Mouse (Mus musculus): ENCODE measurements around the gene Psmd3.

Gene Psmd3

DNA sequence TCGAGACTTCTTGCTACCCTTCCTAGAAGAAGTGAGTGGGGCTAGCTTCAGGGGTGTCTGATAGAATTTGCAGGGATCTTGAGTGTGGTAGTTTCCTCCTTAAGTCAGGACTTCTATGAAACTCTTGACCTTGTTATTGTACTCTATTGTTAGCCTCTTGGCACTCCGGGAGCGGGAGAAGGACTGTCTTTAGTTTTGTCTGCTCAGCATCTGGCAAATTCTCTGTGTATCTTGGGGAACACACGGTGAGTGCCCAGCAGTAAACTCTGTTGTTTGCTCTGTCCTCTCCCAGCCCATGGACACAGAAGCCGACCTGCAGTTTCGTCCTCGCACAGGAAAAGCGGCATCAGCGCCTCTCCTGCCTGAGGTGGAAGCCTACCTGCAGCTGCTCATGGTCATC lies 3.3 kb downstream of the Psmd3 start:
- TF ChIP-seq GATA4 (IDR thresholded peaks at IDR 0.05; ENCODE audit: insufficient replicate concordance, low read length), result no peak

DNA sequence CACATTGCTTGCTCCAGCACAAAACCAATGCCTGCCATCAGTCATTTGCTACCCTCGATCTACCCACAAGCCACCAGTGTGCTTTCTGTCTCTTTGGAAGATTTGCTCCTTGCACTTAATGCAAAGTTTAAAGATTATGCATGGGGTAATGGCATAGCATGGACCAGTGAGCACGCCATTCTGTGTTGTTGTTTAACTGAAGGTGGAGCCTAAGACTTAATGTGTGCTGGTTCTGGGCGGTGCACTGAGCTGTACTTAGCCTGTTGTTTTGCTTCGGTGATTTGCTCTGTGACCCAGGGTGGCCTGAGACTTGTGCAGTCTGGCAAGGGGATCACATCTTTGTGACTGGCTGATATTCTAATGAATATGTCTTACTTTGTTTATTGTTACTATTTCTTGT lies 4.6 kb downstream of the Psmd3 start:
- no peak for TF ChIP-seq GATA4 (IDR thresholded peaks at IDR 0.05; ENCODE audit: insufficient replicate concordance, low read length)

DNA sequence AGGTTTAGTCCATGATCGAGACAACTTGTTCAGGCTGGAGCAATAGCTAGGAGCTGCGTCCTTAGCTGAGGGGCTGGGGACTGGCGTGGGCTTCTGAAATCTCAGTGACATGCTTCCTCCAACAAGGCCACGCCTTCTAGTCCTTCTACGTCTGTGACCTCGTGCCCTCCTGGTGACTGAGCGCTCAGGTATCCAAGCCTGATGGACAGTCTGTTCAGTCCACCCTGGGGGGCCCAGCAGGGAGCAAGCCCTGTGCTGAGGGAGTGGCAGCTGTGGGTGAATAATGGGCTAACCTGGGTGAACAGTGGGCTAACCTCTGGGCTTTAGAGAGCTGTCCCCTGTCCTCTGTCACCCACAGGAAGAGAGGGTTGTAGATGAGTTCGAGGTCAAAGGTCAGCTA lies 5.7 kb downstream of the Psmd3 start:
- no peak for TF ChIP-seq GATA4 (IDR thresholded peaks at IDR 0.05; ENCODE audit: insufficient replicate concordance, low read length)

DNA sequence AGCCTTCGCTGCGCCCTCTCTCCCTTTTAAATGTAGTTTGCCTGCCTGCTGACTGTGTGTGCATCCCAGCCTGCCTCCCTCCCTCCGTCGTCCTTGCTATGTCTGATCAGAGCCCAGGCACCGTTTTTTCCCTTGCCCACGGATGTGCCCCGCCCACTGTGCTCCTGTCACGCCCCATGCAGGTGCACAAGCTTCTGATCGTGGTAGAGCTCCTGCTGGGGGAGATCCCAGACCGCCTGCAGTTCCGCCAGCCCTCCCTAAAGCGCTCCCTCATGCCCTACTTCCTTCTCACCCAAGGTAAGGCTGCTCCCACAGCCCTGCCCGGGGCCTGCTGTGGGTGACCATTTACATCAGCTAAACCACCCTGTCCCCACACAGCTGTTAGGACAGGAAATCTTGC lies 10.8 kb downstream of the Psmd3 start:
- TF ChIP-seq GATA4 (IDR thresholded peaks at IDR 0.05; ENCODE audit: insufficient replicate concordance, low read length), result no peak

DNA sequence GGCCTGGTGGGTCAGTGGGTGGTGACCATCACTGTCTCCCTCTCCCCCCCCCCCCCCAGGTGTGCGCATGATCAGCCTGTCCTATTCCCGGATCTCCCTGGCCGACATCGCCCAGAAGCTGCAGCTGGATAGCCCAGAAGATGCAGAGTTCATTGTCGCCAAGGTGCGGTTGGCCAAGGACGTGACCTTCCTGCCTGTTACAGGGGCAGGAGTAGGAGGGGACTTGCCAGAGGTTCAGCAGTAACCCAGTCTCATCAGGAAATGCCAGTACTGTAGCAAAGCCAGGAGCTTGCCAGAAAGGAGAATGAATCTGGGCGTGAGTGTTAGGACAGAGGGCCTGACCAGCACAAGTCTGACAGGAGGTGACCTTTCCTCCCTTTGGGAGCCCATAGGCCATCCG lies 11.4 kb downstream of the Psmd3 start:
- TF ChIP-seq GATA4 (IDR thresholded peaks at IDR 0.05; ENCODE audit: insufficient replicate concordance, low read length), result no peak

DNA sequence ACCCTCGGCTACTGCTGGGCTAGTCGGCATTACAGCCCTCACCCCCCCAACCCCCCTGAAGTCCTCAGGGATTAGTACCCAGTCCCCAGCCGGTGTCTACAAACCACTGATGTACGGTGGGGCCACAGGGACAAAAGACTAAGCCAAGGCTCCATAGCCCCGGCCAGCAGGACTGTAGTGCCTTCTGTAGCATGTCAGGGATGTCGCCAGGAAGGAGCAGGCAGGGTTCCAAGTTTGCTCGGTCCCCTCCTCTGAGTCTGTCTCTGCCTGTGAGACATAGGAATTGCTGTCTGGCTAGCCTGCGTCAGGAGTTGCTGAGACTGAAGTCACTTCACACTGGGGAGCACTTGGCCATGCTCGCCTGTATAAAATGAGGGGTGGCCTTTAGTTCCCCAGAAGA lies 11.9 kb downstream of the Psmd3 start:
- no peak for TF ChIP-seq GATA4 (IDR thresholded peaks at IDR 0.05; ENCODE audit: insufficient replicate concordance, low read length)

DNA sequence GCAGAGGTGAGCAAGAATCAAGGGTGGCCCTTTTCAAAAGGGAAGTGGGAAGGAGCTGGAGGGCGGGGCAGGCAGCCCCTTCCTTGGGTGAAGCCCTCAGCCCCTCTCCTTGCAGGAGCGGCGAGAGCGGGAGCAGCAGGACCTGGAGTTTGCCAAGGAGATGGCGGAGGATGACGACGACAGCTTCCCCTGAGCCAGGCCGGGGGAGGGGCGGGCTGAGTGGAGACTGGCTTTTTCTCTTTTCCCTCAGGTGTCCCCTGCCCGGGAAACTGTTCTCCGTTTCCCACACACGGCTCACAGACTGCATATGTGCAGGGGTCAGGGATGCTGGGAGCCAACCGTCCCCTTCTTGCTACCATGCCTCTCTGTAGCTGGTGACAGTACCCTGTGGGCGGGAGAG lies 13.1 kb downstream of the Psmd3 start:
- TF ChIP-seq GATA4 (IDR thresholded peaks at IDR 0.05; ENCODE audit: insufficient replicate concordance, low read length), result no peak

DNA sequence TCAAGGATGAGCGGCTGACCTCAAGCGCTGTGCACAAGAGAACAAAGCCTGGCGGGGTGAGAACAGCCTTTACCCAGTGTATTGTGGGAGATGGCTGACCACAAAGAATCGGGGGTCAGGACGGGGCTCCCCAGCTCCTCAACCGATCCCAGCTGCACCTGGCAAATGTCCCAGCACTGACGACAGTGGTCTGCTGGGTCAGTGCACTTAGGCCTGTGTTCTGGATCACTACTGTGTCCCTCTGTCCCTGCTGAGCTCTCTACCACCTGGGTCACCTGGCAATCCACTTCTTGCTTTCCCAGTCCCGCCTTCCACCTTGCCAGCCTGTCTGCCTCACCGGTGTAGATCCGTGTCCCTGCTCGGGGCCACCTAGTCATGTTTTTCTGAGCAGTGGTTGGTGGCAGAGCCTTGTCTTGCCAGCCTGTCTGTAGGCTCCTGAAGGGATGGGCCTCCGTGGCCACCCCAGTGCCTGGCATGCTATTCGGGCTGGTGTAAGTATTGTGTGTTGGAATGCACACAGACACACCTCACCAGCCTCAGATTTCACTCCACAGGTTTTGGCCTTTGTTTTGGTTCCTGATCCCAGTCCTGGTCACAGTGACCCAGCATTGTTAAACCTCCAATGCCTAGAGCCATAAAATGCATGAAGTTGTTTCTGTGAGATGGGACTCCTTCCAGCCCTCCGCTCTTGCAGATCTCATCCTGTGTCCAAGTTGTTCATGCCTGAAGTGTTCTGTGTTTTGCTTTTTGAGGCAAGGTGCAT lies 14.3 kb downstream of the Psmd3 start:
- TF ChIP-seq GATA4 (IDR thresholded peaks at IDR 0.05; ENCODE audit: insufficient replicate concordance, low read length), result no peak

DNA sequence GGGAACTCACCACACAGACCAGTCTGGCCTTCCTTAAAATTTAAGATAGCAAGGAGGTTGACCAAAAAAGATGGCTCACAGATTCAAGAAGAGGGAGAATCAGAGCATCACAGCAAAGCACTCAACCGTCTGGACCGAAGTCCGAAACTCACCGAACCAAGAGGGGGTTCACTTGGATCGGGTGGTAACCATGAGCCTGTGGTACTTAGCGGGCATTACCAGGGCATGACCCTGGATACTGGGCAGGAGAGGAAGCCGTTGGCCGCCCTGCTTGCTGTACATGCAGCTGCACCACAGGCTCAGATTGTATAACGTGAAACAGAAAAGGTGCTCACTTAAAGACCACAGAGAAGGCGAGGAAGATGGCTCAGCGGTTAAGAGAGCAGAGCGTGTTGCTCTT lies 14.9 kb downstream of the Psmd3 start:
- no peak for TF ChIP-seq GATA4 (IDR thresholded peaks at IDR 0.05; ENCODE audit: insufficient replicate concordance, low read length)

DNA sequence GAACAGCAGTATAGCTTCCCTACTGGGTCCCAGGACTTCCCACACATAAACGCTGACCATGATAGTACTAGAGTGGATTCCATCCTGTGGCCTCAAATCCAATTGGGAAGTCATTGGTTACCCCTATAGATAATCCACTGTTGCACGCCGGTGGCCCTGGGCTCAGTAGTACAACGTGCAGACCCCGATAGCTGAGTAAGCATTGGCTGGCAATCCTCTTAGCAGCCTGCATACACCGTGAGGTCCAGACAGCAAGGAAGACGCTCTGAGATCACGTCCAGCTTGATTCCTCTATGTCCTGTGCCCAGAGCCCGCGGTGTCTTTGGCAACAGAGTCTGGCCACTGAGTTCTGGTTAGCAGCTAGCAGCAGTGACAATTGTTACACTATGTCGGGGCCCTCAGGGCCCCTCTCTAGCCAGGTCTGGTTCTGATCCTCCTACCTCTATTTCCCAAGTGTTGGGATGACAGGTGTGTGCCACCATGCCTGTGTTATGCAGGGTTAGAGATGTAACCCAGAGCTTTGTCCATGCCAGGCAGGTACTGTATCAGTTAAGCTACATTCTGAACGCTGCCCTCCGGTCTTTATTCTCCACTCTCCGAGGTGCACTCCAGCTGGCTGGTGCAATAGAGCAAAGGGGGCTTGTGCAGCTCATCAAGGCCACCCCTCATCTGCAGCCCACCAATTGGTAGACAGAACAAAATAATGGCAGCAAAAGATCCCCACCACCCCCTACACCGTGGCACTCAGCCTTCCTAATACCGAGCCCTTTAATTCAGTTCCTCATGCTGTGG lies 16.7 kb downstream of the Psmd3 start:
- no peak for TF ChIP-seq GATA4 (IDR thresholded peaks at IDR 0.05; ENCODE audit: insufficient replicate concordance, low read length)

DNA sequence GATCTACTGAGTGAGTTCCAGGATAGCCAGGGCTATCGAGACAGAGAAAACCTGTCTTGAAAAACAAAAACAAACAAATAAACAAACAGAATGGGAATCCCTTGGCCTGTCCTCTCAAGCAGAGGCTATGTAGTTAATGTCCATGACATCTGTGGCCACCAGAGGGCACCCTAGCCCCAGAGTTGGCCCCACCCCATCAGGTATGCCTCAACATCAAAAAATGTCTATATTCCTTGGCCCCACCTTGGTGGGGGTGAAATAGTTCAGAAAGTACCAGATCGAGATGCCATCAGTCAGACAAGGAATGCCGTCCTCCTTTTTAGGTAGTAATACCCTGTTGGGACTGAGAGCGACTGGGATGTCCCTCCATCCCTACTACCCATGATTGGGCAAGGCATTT lies 17.6 kb downstream of the Psmd3 start:
- TF ChIP-seq GATA4 (IDR thresholded peaks at IDR 0.05; ENCODE audit: insufficient replicate concordance, low read length), result no peak

DNA sequence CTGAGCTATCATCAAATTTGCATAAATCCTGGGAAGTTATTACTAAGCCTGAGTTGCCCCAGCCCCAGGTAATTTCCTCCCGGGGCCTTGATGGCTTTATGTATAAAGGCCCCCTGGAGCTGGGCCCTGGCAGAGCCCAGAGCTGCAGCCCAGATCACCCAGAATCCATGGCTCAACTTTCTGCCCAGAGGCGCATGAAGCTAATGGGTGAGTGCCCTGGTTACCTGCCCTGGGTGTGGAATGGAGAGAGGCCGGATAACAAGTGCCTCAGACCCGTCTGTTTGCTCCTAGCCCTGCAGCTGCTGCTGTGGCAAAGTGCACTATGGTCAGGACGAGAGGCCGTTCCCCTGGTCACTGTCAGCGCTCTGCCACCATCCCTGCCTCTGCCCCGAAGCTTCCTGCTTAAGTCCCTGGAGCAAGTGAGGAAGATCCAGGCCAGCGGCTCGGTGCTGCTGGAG lies 18.9 kb downstream of the Psmd3 start, which contains the start of gene Csf3:
Gene Csf3 (plus strand): TSS at position 51 of the 458 bp plus-strand sequence.
- TF ChIP-seq GATA4 (IDR thresholded peaks at IDR 0.05; ENCODE audit: insufficient replicate concordance, low read length), result no peak

DNA sequence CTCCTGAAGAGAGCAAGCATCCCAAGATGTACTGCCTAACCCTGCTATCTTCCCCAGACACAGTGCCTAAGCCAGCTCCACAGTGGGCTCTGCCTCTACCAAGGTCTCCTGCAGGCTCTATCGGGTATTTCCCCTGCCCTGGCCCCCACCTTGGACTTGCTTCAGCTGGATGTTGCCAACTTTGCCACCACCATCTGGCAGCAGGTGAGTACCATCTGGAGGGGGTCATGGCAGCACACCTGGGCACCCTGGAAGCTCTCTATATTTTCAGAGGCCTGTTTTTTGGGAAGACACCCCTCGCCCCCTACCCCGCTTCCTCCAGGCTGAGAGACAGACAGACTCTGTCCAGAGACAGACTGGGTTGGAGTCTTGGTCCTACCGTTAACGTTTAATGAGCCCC lies 20.0 kb downstream of the Psmd3 start:
- TF ChIP-seq GATA4 (IDR thresholded peaks at IDR 0.05; ENCODE audit: insufficient replicate concordance, low read length), result no peak

DNA sequence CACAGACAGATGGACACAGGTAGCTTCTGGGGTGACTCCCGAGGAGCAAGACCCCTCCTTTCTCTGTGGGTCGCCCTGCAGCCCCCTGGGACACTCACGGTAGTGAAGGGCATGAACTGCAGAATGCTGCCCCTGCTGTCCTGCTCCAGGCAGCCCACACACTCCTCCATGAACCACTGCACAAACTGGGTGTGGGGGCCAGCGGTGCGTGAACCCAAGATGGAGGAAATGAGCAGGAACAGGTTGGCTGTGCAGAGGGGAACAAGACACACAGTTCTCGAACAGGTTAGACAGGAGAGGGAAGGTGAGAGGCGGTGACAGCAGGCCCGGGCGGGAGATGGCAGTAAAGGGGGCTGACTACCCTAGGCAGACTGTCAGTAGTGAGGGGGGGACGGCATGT lies 22.7 kb downstream of the Psmd3 start:
- no peak for TF ChIP-seq GATA4 (IDR thresholded peaks at IDR 0.05; ENCODE audit: insufficient replicate concordance, low read length)

DNA sequence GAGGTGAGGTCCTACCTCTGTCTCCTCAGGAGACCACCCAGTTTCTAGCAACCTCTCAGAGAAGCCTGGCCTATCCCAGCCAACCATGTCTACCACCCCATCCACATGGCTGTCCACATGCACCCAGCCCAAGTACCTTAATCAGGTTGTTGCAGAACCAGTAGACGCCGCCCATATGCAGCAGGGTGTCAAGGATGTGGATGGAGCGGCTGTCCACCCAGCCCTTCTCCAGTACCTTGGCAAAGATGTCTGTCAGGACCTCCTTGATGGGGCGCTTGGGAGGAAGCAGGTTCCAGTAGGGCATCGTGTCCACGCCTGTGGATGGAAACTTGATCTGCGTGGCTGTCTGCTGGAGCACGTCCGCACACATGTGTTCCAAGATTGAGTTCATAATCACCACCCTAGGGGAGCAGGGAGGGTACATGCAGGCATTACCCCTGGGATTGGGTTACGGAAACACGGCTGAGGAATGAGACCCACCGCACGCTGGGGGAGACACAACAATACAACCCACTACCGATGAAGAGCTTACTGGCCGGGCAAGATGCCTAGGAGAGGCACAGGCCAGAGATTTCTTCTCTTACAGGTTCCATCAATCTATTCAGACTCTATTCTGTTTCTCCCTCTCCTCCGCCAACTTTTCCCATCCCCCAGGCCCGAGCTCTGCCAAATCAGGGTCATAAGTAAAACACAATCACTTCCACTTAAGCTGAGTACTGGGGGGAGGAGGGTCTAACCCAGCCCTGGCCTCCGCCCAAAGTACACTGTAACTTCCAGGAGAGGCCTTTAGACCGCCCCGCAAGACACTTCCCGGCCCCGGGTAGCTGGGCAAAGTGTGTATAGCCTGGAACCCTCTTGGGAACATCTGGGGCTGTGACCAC lies 25.3 kb downstream of the Psmd3 start:
- no peak for TF ChIP-seq GATA4 (IDR thresholded peaks at IDR 0.05; ENCODE audit: insufficient replicate concordance, low read length)

All from liver, adult (tissue).